Mouse (Mus musculus) megakaryocyte-erythroid progenitor cell, adult 5-6 weeks (primary cell): ENCODE results near the gene Flt3l. TPM values are rescaled to one million over a fixed set of nuclear protein-coding genes. Genes with fewer than 3 reads are reported as not detected.
"Not testable (repeated sequence)": the region's sequence is repeated elsewhere in the genome, so short reads cannot be mapped to it uniquely, and the experiment has no call there.

Experiments
- ATAC-seq: replicated peaks from 2 replicates; pipeline ENCODE4 v1.8.0; 2016; ENCODE audit warnings: mild to moderate bottlenecking, inconsistent platforms; ENCODE audit not compliant: severe bottlenecking, poor library complexity, low FRiP score, low TSS enrichment
- total RNA-seq, 2 experiments: library from RNA; stranded (forward) in 1 of 2; stranded (reverse) in 1 of 2; fragments of 200-1000, 215-1000 nt in 1 of 2; fragments of >200 nt in 1 of 2; fragmentation: Nextera tagmentation in 1 of 2; gene quantifications; 2 replicates each; pipeline ENCODE4 v1.2.3; 2014 to 2017

Flt3l gene
- total RNA-seq, 2 experiments from 2014 or later = 23.5 to 48.2 TPM

GRCm38 (mm10) chr7:45127700-45128224, 8.5 kb downstream of the Flt3l start:
- no peak for ATAC-seq

- no peak for ATAC-seq
Measured at GRCm38 (mm10) chr7:45126844-45127699, 9.2 kb downstream of the Flt3l start.

GRCm38 (mm10) chr7:45126147-45126843, 9.9 kb downstream of the Flt3l start:
- no peak for ATAC-seq

- ATAC-seq = not testable (repeated sequence)
Measured at GRCm38 (mm10) chr7:45125649-45126048, 10.6 kb downstream of the Flt3l start.

- no peak for ATAC-seq
Measured at GRCm38 (mm10) chr7:45125144-45125600, 11.1 kb downstream of the Flt3l start.

- ATAC-seq = peak; percentile 57
Measured at GRCm38 (mm10) chr7:45124224-45125143, 11.7 kb downstream of the Flt3l start, which contains the start of gene Rps11. Rps11 (minus strand) TSS chr7:45124439.

GRCm38 (mm10) chr7:45123186-45123570, 13.1 kb downstream of the Flt3l start:
- ATAC-seq = no peak

GRCm38 (mm10) chr7:45122561-45123185, 13.6 kb downstream of the Flt3l start:
- ATAC-seq = no peak

- no peak for ATAC-seq
Measured at GRCm38 (mm10) chr7:45121966-45122365, 14.3 kb downstream of the Flt3l start.

GRCm38 (mm10) chr7:45121404-45121803, 14.8 kb downstream of the Flt3l start:
- ATAC-seq = no peak

GRCm38 (mm10) chr7:45119780-45120709, 16.2 kb downstream of the Flt3l start:
- ATAC-seq = no peak

- no peak for ATAC-seq
Measured at GRCm38 (mm10) chr7:45118336-45118735, 17.9 kb downstream of the Flt3l start.

- ATAC-seq = no peak
Measured at GRCm38 (mm10) chr7:45117566-45117965, 18.7 kb downstream of the Flt3l start.

GRCm38 (mm10) chr7:45113476-45113875, 22.8 kb downstream of the Flt3l start:
- ATAC-seq = peak; percentile 36; the same call in 1 of the 2 replicates

- no peak for ATAC-seq
Measured at GRCm38 (mm10) chr7:45112529-45112928, 23.7 kb downstream of the Flt3l start.

GRCm38 (mm10) chr7:45111940-45112339, 24.3 kb downstream of the Flt3l start:
- ATAC-seq = no peak

GRCm38 (mm10) chr7:45110089-45110488, 26.1 kb downstream of the Flt3l start:
- not testable (repeated sequence) for ATAC-seq
